Mouse (Mus musculus) limb, embryonic 14.5 days (tissue): ENCODE data around the gene Nutf2. TPM values are rescaled to one million over a fixed set of nuclear protein-coding genes. Genes with fewer than 3 reads are reported as not detected.

Experiments
- ATAC-seq: fragments of 200-750 bp; cut with Nextera tagmentation; 2 replicates; pipeline ENCODE4 v1.8.0; 2017; ENCODE audit warnings: low read depth, moderate number of reproducible peaks, moderate TSS enrichment; ENCODE audit not compliant: low FRiP score
- DNase-seq: peaks from one replicate; pipeline ENCODE4 v3.0.0-alpha.2; 2015; ENCODE audit warnings: low spot score
- H3K27ac ChIP-seq: fragments of 300-500 bp; sonication (generic); replicated peaks from 2 replicates; pipeline ENCODE4 v1.5.1; 2014; ENCODE audit warnings: low read depth, mild to moderate bottlenecking, low read length, moderate library complexity, mixed read lengths
- H3K27me3 ChIP-seq: fragments of 300-500 bp; sonication (generic); 2 replicates; pipeline ENCODE4 v1.6.1; 2014; ENCODE audit warnings: low read length, mixed read lengths; ENCODE audit not compliant: control insufficient read depth, insufficient read depth
- H3K36me3 ChIP-seq: fragments of 300-500 bp; sonication (generic); 2 replicates; pipeline ENCODE4 v1.6.1; 2014; ENCODE audit warnings: mild to moderate bottlenecking, low read length, moderate library complexity, mixed read lengths; ENCODE audit not compliant: control insufficient read depth, insufficient read depth
- H3K4me1 ChIP-seq: fragments of 300-500 bp; sonication (generic); 2 replicates; pipeline ENCODE4 v1.6.1; 2014; ENCODE audit warnings: antibody characterized with exemption, low read length, mixed read lengths; ENCODE audit not compliant: control insufficient read depth, insufficient read depth
- H3K4me2 ChIP-seq: fragments of 300-500 bp; sonication (generic); replicated peaks from 2 replicates; pipeline ENCODE4 v1.6.1; 2014; ENCODE audit warnings: low read depth, mild to moderate bottlenecking, low read length, moderate library complexity; ENCODE audit not compliant: severe bottlenecking
- H3K4me3 ChIP-seq: fragments of 300-500 bp; sonication (generic); replicated peaks from 2 replicates; pipeline ENCODE4 v1.5.1; 2014; ENCODE audit warnings: low read length
- H3K9ac ChIP-seq: fragments of 300-500 bp; sonication (generic); 2 replicates; pipeline ENCODE4 v1.6.1; 2014; ENCODE audit warnings: mild to moderate bottlenecking, low read depth, low read length, moderate library complexity; ENCODE audit not compliant: severe bottlenecking
- H3K9me3 ChIP-seq: fragments of 300-500 bp; sonication (generic); 2 replicates; pipeline ENCODE4 v1.6.1; 2016; ENCODE audit warnings: low read length; ENCODE audit not compliant: control insufficient read depth
- POLR2A ChIP-seq: fragments of 200-500 bp; IDR thresholded peaks from 2 replicates; pipeline ENCODE4 v1.8.0; 2012; ENCODE audit warnings: inconsistent platforms, mild to moderate bottlenecking, moderate library complexity, borderline replicate concordance; ENCODE audit not compliant: insufficient read depth, insufficient read length; ENCODE audit errors: extremely low read depth
- WGBS: fragments of 180-500 bp; shearing (Covaris S2); extraction: QIAGEN DNeasy Blood & Tissue Kit; methylation state at CpG from one replicate; pipeline ENCODE4 v1.1.7; 2014; 5-methylcytosine and 5-hydroxymethylcytosine counted together
- polyA plus RNA-seq, 2 experiments: library from polyadenylated mRNA; depleted of rRNA in 1 of 2; stranded (reverse) in 1 of 2; unstranded in 1 of 2; fragments of >200 nt; fragmentation: Nextera tagmentation in 1 of 2; extraction: Ambion mirVana in 1 of 2; gene quantifications; 2 replicates each; pipeline versions ENCODE4 v1.2.1 to v1.2.3; 2012 to 2014

Nutf2 gene
- polyA plus RNA-seq, 2 experiments = 249 to 271 TPM

- peaks cover 31% of the 10 kb centered on the region for H3K36me3 ChIP-seq
- WGBS = 87% methylated on average over 3 of the region's 3 CpGs
- TF ChIP-seq POLR2A = no peak
Measured at GRCm38 (mm10) chr8:105919390-105919789, 59.0 kb downstream of the Nutf2 start.

GRCm38 (mm10) chr8:105925123-105925522 lies 64.7 kb downstream of the Nutf2 start:
- no peaks in the 10 kb centered on the region for H3K9me3 ChIP-seq
- TF ChIP-seq POLR2A = no peak
- H3K36me3 ChIP-seq = peaks cover 19% of the 10 kb centered on the region
- H3K4me2 ChIP-seq = no peak overlapping the region
- no peak for DNase-seq
- no peak overlapping the region for H3K9ac ChIP-seq
- no peak overlapping the region for H3K4me3 ChIP-seq
- H3K27me3 ChIP-seq = no peaks in the 10 kb centered on the region
- 65% methylated on average over 3 of the region's 3 CpGs for WGBS
- no peak for ATAC-seq
- H3K27ac ChIP-seq = no peak overlapping the region
- H3K4me1 ChIP-seq = no peaks in the 10 kb centered on the region

More at GRCm38 (mm10) chr8:105919390-105919789, 59.0 kb downstream of the Nutf2 start:
- ATAC-seq = no peak
- H3K4me2 ChIP-seq = no peak overlapping the region
- DNase-seq = no peak
- no peak overlapping the region for H3K27ac ChIP-seq
- no peaks in the 10 kb centered on the region for H3K9me3 ChIP-seq
- no peaks in the 10 kb centered on the region for H3K27me3 ChIP-seq
- no peaks in the 10 kb centered on the region for H3K4me1 ChIP-seq
- H3K9ac ChIP-seq = no peak overlapping the region
- no peak overlapping the region for H3K4me3 ChIP-seq

Other genes with a start within 250 kb of the Nutf2 start
- gene Ctcf, start 224.0 kb upstream of the Nutf2 start, polyA plus RNA-seq (2012; rRNA removed) = 39.1 and 48.1 TPM in 2 replicates
- gene Ctcf, start 224.0 kb upstream of the Nutf2 start, polyA plus RNA-seq (2014; fragmentation: Nextera tagmentation; extraction: Ambion mirVana) = 97.8 and 107 TPM in 2 replicates
- 1.0 and 1.7 TPM in 2 replicates for gene Agrp, start 223.2 kb upstream of the Nutf2 start, polyA plus RNA-seq (2012; rRNA removed)
- 2.5 and 2.6 TPM in 2 replicates for gene Agrp, start 223.2 kb upstream of the Nutf2 start, polyA plus RNA-seq (2014; fragmentation: Nextera tagmentation; extraction: Ambion mirVana)
- 2.1 and 2.3 TPM in 2 replicates for gene Carmil2, start 174.3 kb upstream of the Nutf2 start, polyA plus RNA-seq (2012; rRNA removed)
- 0.63 and 0.66 TPM in 2 replicates for gene Carmil2, start 174.3 kb upstream of the Nutf2 start, polyA plus RNA-seq (2014; fragmentation: Nextera tagmentation; extraction: Ambion mirVana)
- gene Acd, start 159.5 kb upstream of the Nutf2 start, polyA plus RNA-seq (2012; rRNA removed) = 52.8 and 68.4 TPM in 2 replicates
- gene Acd, start 159.5 kb upstream of the Nutf2 start, polyA plus RNA-seq (2014; fragmentation: Nextera tagmentation; extraction: Ambion mirVana) = 62.0 and 72.1 TPM in 2 replicates
- gene Pard6a, start 159.4 kb upstream of the Nutf2 start, polyA plus RNA-seq (2012; rRNA removed) = 17.9 and 28.4 TPM in 2 replicates
- gene Pard6a, start 159.4 kb upstream of the Nutf2 start, polyA plus RNA-seq (2014; fragmentation: Nextera tagmentation; extraction: Ambion mirVana) = 18.4 and 19.3 TPM in 2 replicates
- 0.18 TPM in 1 of 2 replicates, not detected in the other for gene 4933405L10Rik, start 152.9 kb upstream of the Nutf2 start, polyA plus RNA-seq (2012; rRNA removed)
- 0.29 TPM in 1 of 2 replicates, not detected in the other for gene 4933405L10Rik, start 152.9 kb upstream of the Nutf2 start, polyA plus RNA-seq (2014; fragmentation: Nextera tagmentation; extraction: Ambion mirVana)
- 43.3 and 45.4 TPM in 2 replicates for gene Enkd1, start 152.4 kb upstream of the Nutf2 start, polyA plus RNA-seq (2012; rRNA removed)
- gene Enkd1, start 152.4 kb upstream of the Nutf2 start, polyA plus RNA-seq (2014; fragmentation: Nextera tagmentation; extraction: Ambion mirVana) = 19.8 and 22.8 TPM in 2 replicates
- 10.5 and 11.7 TPM in 2 replicates for gene Gfod2, start 101.9 kb upstream of the Nutf2 start, polyA plus RNA-seq (2012; rRNA removed)
- gene Gfod2, start 101.9 kb upstream of the Nutf2 start, polyA plus RNA-seq (2014; fragmentation: Nextera tagmentation; extraction: Ambion mirVana) = 13.6 and 17.7 TPM in 2 replicates
- gene Ranbp10, start 33.2 kb upstream of the Nutf2 start, polyA plus RNA-seq (2012; rRNA removed) = 31.3 and 37.4 TPM in 2 replicates
- gene Ranbp10, start 33.2 kb upstream of the Nutf2 start, polyA plus RNA-seq (2014; fragmentation: Nextera tagmentation; extraction: Ambion mirVana) = 12.2 and 15.0 TPM in 2 replicates
- 0.06 and 0.19 TPM in 2 replicates for gene Tsnaxip1, start 32.8 kb upstream of the Nutf2 start, polyA plus RNA-seq (2012; rRNA removed)
- gene Tsnaxip1, start 32.8 kb upstream of the Nutf2 start, polyA plus RNA-seq (2014; fragmentation: Nextera tagmentation; extraction: Ambion mirVana) = 0.18 and 0.62 TPM in 2 replicates
- 92.2 and 98.0 TPM in 2 replicates for gene Cenpt, start 7.3 kb upstream of the Nutf2 start, polyA plus RNA-seq (2012; rRNA removed)
- gene Cenpt, start 7.3 kb upstream of the Nutf2 start, polyA plus RNA-seq (2014; fragmentation: Nextera tagmentation; extraction: Ambion mirVana) = 41.5 and 45.7 TPM in 2 replicates
- 70.7 and 83.1 TPM in 2 replicates for gene Thap11, start 5.4 kb upstream of the Nutf2 start, polyA plus RNA-seq (2012; rRNA removed)
- 62.5 and 68.4 TPM in 2 replicates for gene Thap11, start 5.4 kb upstream of the Nutf2 start, polyA plus RNA-seq (2014; fragmentation: Nextera tagmentation; extraction: Ambion mirVana)
- gene Edc4, start 20.3 kb downstream of the Nutf2 start, polyA plus RNA-seq (2012; rRNA removed) = 91.8 and 127 TPM in 2 replicates
- 39.6 and 49.1 TPM in 2 replicates for gene Edc4, start 20.3 kb downstream of the Nutf2 start, polyA plus RNA-seq (2014; fragmentation: Nextera tagmentation; extraction: Ambion mirVana)
- 2.2 TPM in 2 replicates for gene Nrn1l, start 33.0 kb downstream of the Nutf2 start, polyA plus RNA-seq (2012; rRNA removed)
- 0.45 and 1.1 TPM in 2 replicates for gene Nrn1l, start 33.0 kb downstream of the Nutf2 start, polyA plus RNA-seq (2014; fragmentation: Nextera tagmentation; extraction: Ambion mirVana)
- gene Pskh1, start 39.9 kb downstream of the Nutf2 start, polyA plus RNA-seq (2012; rRNA removed) = 57.2 and 82.7 TPM in 2 replicates
- gene Pskh1, start 39.9 kb downstream of the Nutf2 start, polyA plus RNA-seq (2014; fragmentation: Nextera tagmentation; extraction: Ambion mirVana) = 33.1 and 37.6 TPM in 2 replicates
- gene Ctrl, start 73.3 kb downstream of the Nutf2 start, polyA plus RNA-seq (2012; rRNA removed) = 4.1 and 5.7 TPM in 2 replicates
- gene Ctrl, start 73.3 kb downstream of the Nutf2 start, polyA plus RNA-seq (2014; fragmentation: Nextera tagmentation; extraction: Ambion mirVana) = 0.88 and 1.7 TPM in 2 replicates
- gene Psmb10, start 77.9 kb downstream of the Nutf2 start, polyA plus RNA-seq (2012; rRNA removed) = 31.8 and 45.8 TPM in 2 replicates
- 37.8 and 38.8 TPM in 2 replicates for gene Psmb10, start 77.9 kb downstream of the Nutf2 start, polyA plus RNA-seq (2014; fragmentation: Nextera tagmentation; extraction: Ambion mirVana)
- gene Lcat, start 82.8 kb downstream of the Nutf2 start, polyA plus RNA-seq (2012; rRNA removed) = 15.9 and 18.5 TPM in 2 replicates
- gene Lcat, start 82.8 kb downstream of the Nutf2 start, polyA plus RNA-seq (2014; fragmentation: Nextera tagmentation; extraction: Ambion mirVana) = 1.9 and 3.0 TPM in 2 replicates
- 116 and 135 TPM in 2 replicates for gene Slc12a4, start 105.5 kb downstream of the Nutf2 start, polyA plus RNA-seq (2012; rRNA removed)
- gene Slc12a4, start 105.5 kb downstream of the Nutf2 start, polyA plus RNA-seq (2014; fragmentation: Nextera tagmentation; extraction: Ambion mirVana) = 46.0 and 56.2 TPM in 2 replicates
- not detected in 2 replicates for gene Dpep3, start 118.8 kb downstream of the Nutf2 start, polyA plus RNA-seq (2012; rRNA removed)
- gene Dpep3, start 118.8 kb downstream of the Nutf2 start, polyA plus RNA-seq (2014; fragmentation: Nextera tagmentation; extraction: Ambion mirVana) = 0.11 TPM in 1 of 2 replicates, not detected in the other
- 24.4 and 25.6 TPM in 2 replicates for gene Dus2, start 130.8 kb downstream of the Nutf2 start, polyA plus RNA-seq (2012; rRNA removed)
- 22.4 and 25.0 TPM in 2 replicates for gene Dus2, start 130.8 kb downstream of the Nutf2 start, polyA plus RNA-seq (2014; fragmentation: Nextera tagmentation; extraction: Ambion mirVana)
- gene Dpep2nb, start 145.4 kb downstream of the Nutf2 start, polyA plus RNA-seq (2012; rRNA removed) = 0.05 TPM in 1 of 2 replicates, not detected in the other
- 0.17 TPM in 1 of 2 replicates, not detected in the other for gene Dpep2nb, start 145.4 kb downstream of the Nutf2 start, polyA plus RNA-seq (2014; fragmentation: Nextera tagmentation; extraction: Ambion mirVana)
- 12.9 and 14.9 TPM in 2 replicates for gene Ddx28, start 151.3 kb downstream of the Nutf2 start, polyA plus RNA-seq (2012; rRNA removed)
- gene Ddx28, start 151.3 kb downstream of the Nutf2 start, polyA plus RNA-seq (2014; fragmentation: Nextera tagmentation; extraction: Ambion mirVana) = 17.2 and 19.5 TPM in 2 replicates
- 27.2 and 31.6 TPM in 2 replicates for gene Nfatc3, start 198.3 kb downstream of the Nutf2 start, polyA plus RNA-seq (2012; rRNA removed)
- 7.8 and 9.6 TPM in 2 replicates for gene Nfatc3, start 198.3 kb downstream of the Nutf2 start, polyA plus RNA-seq (2014; fragmentation: Nextera tagmentation; extraction: Ambion mirVana)